Mouse (Mus musculus) gastrocnemius, postnatal 25 days (tissue): ENCODE data around the gene Wdr53. TPM values are rescaled to one million over a fixed set of nuclear protein-coding genes. Genes with fewer than 3 reads are reported as not detected.
"Not testable (repeated sequence)": the region's sequence is repeated elsewhere in the genome, so short reads cannot be mapped to it uniquely, and the experiment has no call there.

Experiments used
- DNase-seq: peaks from one replicate; pipeline ENCODE4 v3.0.0; 2022
- microRNA-seq, 2 experiments: library from miRNA; unstranded; fragments of <30 nt; microRNA quantifications; one replicate each; pipeline ENCODE4 v1.2.0; 2021; ENCODE audit warnings: borderline replicate concordance in 2 of 2
- total RNA-seq, 2 experiments: library from RNA; stranded (reverse); gene quantifications; 1 replicate in 1 of 2; 2 replicates in 1 of 2; pipeline ENCODE4 v1.2.3; 2021

The Wdr53 gene
- total RNA-seq, 2 experiments from 2014 or later, result 5.2 TPM

DNA sequence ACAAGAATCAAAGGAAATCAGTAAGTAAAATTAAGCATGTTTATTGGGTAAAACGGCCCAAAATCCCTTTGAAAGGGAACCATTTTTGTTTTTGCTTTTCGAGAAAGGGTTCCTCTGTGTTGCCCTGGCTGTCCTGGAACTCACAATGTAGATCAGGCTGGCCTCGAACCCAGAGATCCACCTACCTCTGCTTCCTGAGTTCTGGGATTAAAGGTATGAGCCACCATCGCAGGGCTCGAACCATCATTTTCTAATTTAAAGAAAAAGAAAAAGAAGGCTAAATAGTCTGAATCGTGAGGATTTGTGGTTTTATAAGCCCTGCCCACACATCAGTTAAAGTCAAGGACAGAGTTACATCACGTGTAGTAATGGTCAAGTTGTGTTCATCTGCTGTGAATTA, 31.4 kb downstream of the Wdr53 start:
- DNase-seq, result no peak

DNA sequence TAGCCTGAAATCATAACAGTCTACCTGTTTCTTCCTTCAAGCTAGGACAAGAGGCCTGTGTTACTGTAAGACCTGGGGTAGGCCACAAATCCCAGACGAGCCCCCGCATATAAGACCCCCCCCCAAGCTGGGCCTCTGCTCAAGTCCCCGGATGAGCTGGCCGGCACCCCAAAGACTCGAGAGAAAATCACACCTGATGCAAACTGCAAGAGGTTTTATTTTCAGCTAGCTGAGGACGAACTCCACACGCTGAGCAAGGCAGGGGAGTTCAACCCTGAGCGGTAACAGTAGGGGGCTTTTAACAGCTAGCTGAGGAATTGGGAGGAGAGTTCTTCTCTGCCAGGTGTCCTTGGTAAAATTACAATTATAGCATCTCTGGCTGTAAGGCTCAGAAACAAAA, 33.2 kb downstream of the Wdr53 start:
- DNase-seq, result no peak

DNA sequence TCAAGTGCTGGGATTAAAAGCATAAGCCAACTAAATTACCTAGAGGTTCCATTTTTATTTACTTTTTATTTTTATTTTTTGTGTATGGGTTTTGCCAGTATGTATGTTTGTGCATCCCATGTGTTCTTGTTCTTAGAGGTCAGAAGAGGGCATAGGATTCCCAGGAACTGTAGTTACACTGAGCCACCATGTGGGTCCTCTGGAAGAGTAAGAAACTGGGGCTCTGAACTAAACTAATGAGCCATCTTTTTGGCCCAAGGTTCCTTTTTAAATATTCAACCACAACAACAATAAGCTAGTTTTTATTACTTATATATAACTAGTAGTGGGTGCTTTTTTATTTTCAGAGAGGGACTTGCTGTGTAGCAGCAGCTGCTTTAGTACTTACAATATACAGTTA, 35.6 kb downstream of the Wdr53 start:
- no peak for DNase-seq

DNA sequence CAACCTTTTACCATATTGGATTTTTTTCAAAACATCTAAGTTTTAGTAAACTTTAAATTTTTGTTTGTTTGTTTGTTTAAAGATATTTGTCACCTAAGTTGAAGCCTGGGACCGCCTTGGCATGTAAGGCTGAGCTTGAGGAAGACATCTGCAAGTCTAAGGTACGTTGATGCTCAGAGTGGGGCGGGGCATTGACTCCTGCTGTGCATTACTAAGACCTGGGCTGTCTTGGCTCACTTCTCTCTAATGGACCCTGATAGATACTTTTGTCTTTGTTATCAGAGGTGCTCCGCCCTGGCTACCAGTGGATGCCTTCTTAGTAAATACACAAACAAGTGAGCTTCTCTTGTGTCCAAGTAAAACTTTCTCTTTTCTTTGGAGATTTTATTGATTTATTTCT, 44.8 kb downstream of the Wdr53 start:
- no peak for DNase-seq

DNA sequence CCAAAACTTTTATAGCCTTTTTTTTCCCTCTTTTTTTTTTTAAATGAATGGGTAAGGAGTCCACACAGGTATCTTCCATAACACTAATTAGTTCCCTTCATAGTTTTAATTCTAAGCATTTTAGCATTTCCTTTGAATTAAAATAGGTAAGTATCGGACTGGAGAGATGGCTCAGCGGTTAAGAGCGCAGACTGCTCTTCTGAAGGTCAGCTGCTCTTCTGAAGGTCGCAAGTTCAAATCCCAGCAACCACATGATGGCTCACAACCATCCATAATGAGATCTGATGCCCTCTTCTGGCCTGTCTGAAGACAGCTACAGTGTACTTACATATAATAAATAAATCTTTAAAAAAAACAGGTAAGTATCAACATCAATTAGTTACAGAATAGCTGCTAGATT, 52.6 kb downstream of the Wdr53 start:
- not testable (repeated sequence) for DNase-seq

DNA sequence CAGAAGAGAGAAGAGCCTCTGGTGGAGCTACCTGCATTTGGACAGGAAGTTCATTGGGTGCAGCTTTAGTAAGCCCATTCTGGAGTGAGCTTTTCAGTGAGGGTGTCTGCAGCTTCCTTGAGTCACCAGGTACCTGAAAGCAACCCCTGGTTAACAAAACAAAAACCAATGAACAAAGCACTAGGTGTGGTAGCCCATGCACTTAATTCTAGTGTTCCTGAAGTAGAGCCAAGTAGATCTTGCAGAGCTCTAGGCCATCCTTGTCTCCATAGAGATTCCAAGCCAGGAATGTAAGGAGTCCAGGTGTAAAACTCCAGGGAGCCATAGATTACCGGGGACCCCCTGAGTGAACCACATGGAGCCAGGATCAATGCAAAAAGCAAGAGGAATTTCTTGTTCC, 56.0 kb downstream of the Wdr53 start:
- no peak for DNase-seq

DNA sequence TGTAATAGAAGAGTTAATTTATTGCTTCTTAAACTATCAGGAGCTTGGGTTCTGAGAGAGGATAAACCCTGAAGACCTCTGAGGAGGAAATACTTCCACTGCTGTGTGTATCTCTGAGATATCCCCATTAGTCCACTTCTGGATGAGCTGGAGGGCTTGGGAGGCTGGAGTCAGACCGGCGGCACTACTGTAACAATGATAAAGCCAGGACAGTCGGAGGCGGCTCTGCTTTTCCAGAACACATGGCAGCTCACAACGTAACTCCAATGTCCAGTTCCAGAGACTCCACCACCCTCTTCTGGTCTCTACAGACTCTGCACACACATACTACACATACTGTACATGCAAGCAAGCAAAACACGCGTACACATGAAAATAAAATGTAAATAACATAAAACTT, 56.9 kb downstream of the Wdr53 start:
- no peak for DNase-seq

Small RNA genes lying within 50 kb of the gene (microRNA-seq; reads per million reads assigned to microRNA genes)
- 0 reads per million in 2 experiments for gene Mir1946a

Other genes with a start within 250 kb of the Wdr53 start
- 10 to 100 TPM; 11.0 to 11.6 TPM for gene Senp5, start 243.9 kb upstream of the Wdr53 start, total RNA-seq
- 10 to 100 TPM; 13.8 to 14.7 TPM for gene Pak2, start 167.9 kb upstream of the Wdr53 start, total RNA-seq
- gene Pigx, start 147.5 kb upstream of the Wdr53 start, total RNA-seq, result 10 to 100 TPM; 12.6 to 14.0 TPM
- 1 to 10 TPM; 7.7 to 7.9 TPM for gene Cep19, start 147.4 kb upstream of the Wdr53 start, total RNA-seq
- 1 to 10 TPM; 1.9 to 2.5 TPM for gene Nrros, start 81.6 kb upstream of the Wdr53 start, total RNA-seq
- gene Bex6, start 67.4 kb upstream of the Wdr53 start, total RNA-seq, result not detected
- 10 to 100 TPM; 13.8 to 13.9 TPM for gene Fbxo45, start 69 bp upstream of the Wdr53 start, total RNA-seq
- 10 to 100 TPM; 48.0 to 55.0 TPM for gene Smco1, start 24.2 kb downstream of the Wdr53 start, total RNA-seq
- gene Rnf168, start 30.2 kb downstream of the Wdr53 start, total RNA-seq, result 10 to 100 TPM in 1 of 2 experiments, 1 to 10 TPM in 1; 9.8 to 10.5 TPM
- gene Ubxn7, start 85.0 kb downstream of the Wdr53 start, total RNA-seq, result 10 to 100 TPM; 13.0 to 16.2 TPM
- not detected for gene Tm4sf19, start 153.3 kb downstream of the Wdr53 start, total RNA-seq
- 1 to 10 TPM; 4.1 to 4.3 TPM for gene Tctex1d2, start 172.5 kb downstream of the Wdr53 start, total RNA-seq
- gene Pcyt1a, start 183.7 kb downstream of the Wdr53 start, total RNA-seq, result 100 to 1,000 TPM in 1 of 2 experiments, 10 to 100 TPM in 1; 95.5 to 104 TPM
- gene Slc51a, start 240.7 kb downstream of the Wdr53 start, total RNA-seq, result not detected
- gene Zdhhc19, start 249.0 kb downstream of the Wdr53 start, total RNA-seq, result not detected